Mouse (Mus musculus) fibroblast of lung, adult 2 months (primary cell): ENCODE measurements around the gene Gnb5.
"Not testable (repeated sequence)": the region's sequence is repeated elsewhere in the genome, so short reads cannot be mapped to it uniquely, and the experiment has no call there.

ENCODE experiments used
- DNase-seq: peaks from one replicate; pipeline ENCODE4 v3.0.0-alpha.2; 2011; ENCODE audit warnings: low read depth

Gnb5 gene

GRCm38 (mm10) chr9:75362201-75362600 lies 56.1 kb downstream of the Gnb5 start:
- DNase-seq = no peak

GRCm38 (mm10) chr9:75363001-75363400 lies 56.9 kb downstream of the Gnb5 start:
- no peak for DNase-seq

- not testable (repeated sequence) for DNase-seq
Observed at GRCm38 (mm10) chr9:75363702-75364101, 57.6 kb downstream of the Gnb5 start.

GRCm38 (mm10) chr9:75365195-75365594 lies 59.1 kb downstream of the Gnb5 start:
- no peak for DNase-seq

- DNase-seq = peak; percentile 44
Observed at GRCm38 (mm10) chr9:75366191-75366590, 60.1 kb downstream of the Gnb5 start.

GRCm38 (mm10) chr9:75368779-75369178 lies 62.7 kb downstream of the Gnb5 start:
- DNase-seq = no peak

GRCm38 (mm10) chr9:75375606-75376005 lies 69.5 kb downstream of the Gnb5 start:
- peak; percentile 33 for DNase-seq

GRCm38 (mm10) chr9:75376428-75376827 lies 70.3 kb downstream of the Gnb5 start:
- no peak for DNase-seq

- DNase-seq = no peak
Observed at GRCm38 (mm10) chr9:75378774-75379173, 72.7 kb downstream of the Gnb5 start.

- no peak for DNase-seq
Observed at GRCm38 (mm10) chr9:75382825-75383224, 76.7 kb downstream of the Gnb5 start.

GRCm38 (mm10) chr9:75383785-75384184 lies 77.7 kb downstream of the Gnb5 start:
- DNase-seq = no peak

GRCm38 (mm10) chr9:75384337-75384962 lies 78.4 kb downstream of the Gnb5 start:
- no peak for DNase-seq

GRCm38 (mm10) chr9:75385218-75385974 lies 79.3 kb downstream of the Gnb5 start:
- DNase-seq = no peak

GRCm38 (mm10) chr9:75393251-75393650 lies 87.2 kb downstream of the Gnb5 start:
- DNase-seq = no peak
